Mouse (Mus musculus): ENCODE measurements at regions not wholly inside any gene's neighbourhood (a gene's known extent, or its start where the extent isn't known, plus 50 kb on each side); places are given as distances from the start of the nearest gene placed in this dataset.

- Histone ChIP-seq H3K4me1 (ENCODE audit: control insufficient read depth in 1 of 2, insufficient read depth in 2 of 2, low read length in 2 of 2) (no peaks in the 10 kb centered on the region; a peak in 1 of 4 replicates), H3K36me3 (ENCODE audit: control insufficient read depth in 1 of 2, insufficient read depth in 2 of 2, low read length in 2 of 2) (no peaks in the 10 kb centered on the region), H3K27me3 (ENCODE audit: control insufficient read depth in 1 of 2, insufficient read depth in 2 of 2, low read length in 2 of 2) (no peaks in the 10 kb centered on the region), H3K79me2 (ENCODE audit: control insufficient read depth, insufficient read depth, low read length, poor library complexity) (no peaks in the 10 kb centered on the region), H3K4me3 (ENCODE audit: control insufficient read depth in 1 of 2, insufficient read depth in 1 of 2, low read depth in 2 of 2, low read length in 2 of 2) (no peak overlapping the region), H3K9me3 (replicated peaks; ENCODE audit: insufficient read depth, low read length) (no peaks in the 10 kb centered on the region), H3K27ac (ENCODE audit: control insufficient read depth, low read depth, low read length) (no peak overlapping the region), H3K9ac (ENCODE audit: control insufficient read depth, low read depth, low read length, poor library complexity, severe bottlenecking) (no peak overlapping the region)
- DNase-seq (ENCODE audit: low read depth, low spot score), result no peak
- TF ChIP-seq MYB (IDR thresholded peaks at IDR 0.05; ENCODE audit: low read depth, low read length) (no peak), MAZ (IDR thresholded peaks at IDR 0.05; ENCODE audit: low read depth, low read length) (no peak), MEF2A (IDR thresholded peaks at IDR 0.05; ENCODE audit: extremely low read depth, insufficient replicate concordance, low read depth, low read length, poor library complexity, severe bottlenecking) (no peak), EP300 (IDR thresholded peaks at IDR 0.05; ENCODE audit: low read depth in 1 of 2, low read length in 2 of 2) (no peak), ETS1 (IDR thresholded peaks at IDR 0.05; ENCODE audit: low read depth, low read length) (no peak), BHLHE40 (IDR thresholded peaks at IDR 0.05; ENCODE audit: borderline replicate concordance, low read depth, low read length) (no peak), CTCF (IDR thresholded peaks at IDR 0.05 in 2 of 3, conservative IDR thresholded peaks at IDR 0.05 in 1 of 3; ENCODE audit: control insufficient read depth in 1 of 3, insufficient read depth in 1 of 3, low read depth in 2 of 3, low read length in 3 of 3, poor library complexity in 1 of 3, severe bottlenecking in 1 of 3) (no peak), USF2 (IDR thresholded peaks at IDR 0.05; ENCODE audit: borderline replicate concordance in 1 of 2, insufficient read depth in 1 of 2, low read depth in 1 of 2, low read length in 2 of 2) (no peak), MAFK (IDR thresholded peaks at IDR 0.05; ENCODE audit: borderline replicate concordance, low read depth, low read length) (no peak)
Measured at GRCm38 (mm10) chr14:60533452-60534224, 100.2 kb upstream of the Spata13 start.

GRCm38 (mm10) chr14:60539040-60539439, 94.8 kb upstream of the Spata13 start:
- Histone ChIP-seq H3K36me3 (ENCODE audit: control insufficient read depth in 1 of 2, insufficient read depth in 2 of 2, low read length in 2 of 2) (no peaks in the 10 kb centered on the region), H3K27me3 (ENCODE audit: control insufficient read depth in 1 of 2, insufficient read depth in 2 of 2, low read length in 2 of 2) (no peaks in the 10 kb centered on the region; a peak in 2 of 4 replicates), H3K9ac (ENCODE audit: control insufficient read depth, low read depth, low read length, poor library complexity, severe bottlenecking) (no peak overlapping the region), H3K27ac (ENCODE audit: control insufficient read depth, low read depth, low read length) (no peak overlapping the region), H3K4me3 (ENCODE audit: control insufficient read depth in 1 of 2, insufficient read depth in 1 of 2, low read depth in 2 of 2, low read length in 2 of 2) (no peak overlapping the region), H3K4me1 (ENCODE audit: control insufficient read depth in 1 of 2, insufficient read depth in 2 of 2, low read length in 2 of 2) (no peaks in the 10 kb centered on the region), H3K9me3 (replicated peaks; ENCODE audit: insufficient read depth, low read length) (no peaks in the 10 kb centered on the region), H3K79me2 (ENCODE audit: control insufficient read depth, insufficient read depth, low read length, poor library complexity) (no peaks in the 10 kb centered on the region)
- DNase-seq (ENCODE audit: low read depth, low spot score), result no peak
- TF ChIP-seq E2F4 (IDR thresholded peaks at IDR 0.05; ENCODE audit: borderline replicate concordance, low read depth, low read length) (no peak), ZKSCAN1 (IDR thresholded peaks at IDR 0.05; ENCODE audit: low read depth, low read length) (no peak), SMC3 (IDR thresholded peaks at IDR 0.05; ENCODE audit: low read depth, low read length) (no peak)

- Histone ChIP-seq H3K79me2 (ENCODE audit: control insufficient read depth, insufficient read depth, low read length, poor library complexity) (no peaks in the 10 kb centered on the region), H3K4me3 (ENCODE audit: control insufficient read depth in 1 of 2, insufficient read depth in 1 of 2, low read depth in 2 of 2, low read length in 2 of 2) (no peak overlapping the region), H3K27ac (ENCODE audit: control insufficient read depth, low read depth, low read length) (no peak overlapping the region), H3K36me3 (ENCODE audit: control insufficient read depth in 1 of 2, insufficient read depth in 2 of 2, low read length in 2 of 2) (no peaks in the 10 kb centered on the region), H3K4me1 (ENCODE audit: control insufficient read depth in 1 of 2, insufficient read depth in 2 of 2, low read length in 2 of 2) (no peaks in the 10 kb centered on the region), H3K27me3 (ENCODE audit: control insufficient read depth in 1 of 2, insufficient read depth in 2 of 2, low read length in 2 of 2) (no peaks in the 10 kb centered on the region; a peak in 2 of 4 replicates), H3K9me3 (replicated peaks; ENCODE audit: insufficient read depth, low read length) (no peaks in the 10 kb centered on the region), H3K9ac (ENCODE audit: control insufficient read depth, low read depth, low read length, poor library complexity, severe bottlenecking) (no peak overlapping the region)
- TF ChIP-seq MAFK (IDR thresholded peaks at IDR 0.05; ENCODE audit: borderline replicate concordance, low read depth, low read length) (no peak), ZMIZ1 (IDR thresholded peaks at IDR 0.05; ENCODE audit: low read depth, low read length) (no peak), CHD2 (IDR thresholded peaks at IDR 0.05; ENCODE audit: low read length) (no peak), USF2 (IDR thresholded peaks at IDR 0.05; ENCODE audit: borderline replicate concordance in 1 of 2, insufficient read depth in 1 of 2, low read depth in 1 of 2, low read length in 2 of 2) (no peak), ZKSCAN1 (IDR thresholded peaks at IDR 0.05; ENCODE audit: low read depth, low read length) (no peak), SIN3A (IDR thresholded peaks at IDR 0.05; ENCODE audit: low read length) (no peak), TCF12 (IDR thresholded peaks at IDR 0.05; ENCODE audit: low read depth, low read length) (no peak), ZC3H11A (IDR thresholded peaks at IDR 0.05; ENCODE audit: low read depth, low read length) (no peak), JUND (IDR thresholded peaks at IDR 0.05; ENCODE audit: low read depth, low read length) (no peak)
- DNase-seq (ENCODE audit: low read depth, low spot score), result no peak
Measured at GRCm38 (mm10) chr14:60540111-60540510, 93.7 kb upstream of the Spata13 start.

All from MEL (cell line).